In the genomic region with DNA sequence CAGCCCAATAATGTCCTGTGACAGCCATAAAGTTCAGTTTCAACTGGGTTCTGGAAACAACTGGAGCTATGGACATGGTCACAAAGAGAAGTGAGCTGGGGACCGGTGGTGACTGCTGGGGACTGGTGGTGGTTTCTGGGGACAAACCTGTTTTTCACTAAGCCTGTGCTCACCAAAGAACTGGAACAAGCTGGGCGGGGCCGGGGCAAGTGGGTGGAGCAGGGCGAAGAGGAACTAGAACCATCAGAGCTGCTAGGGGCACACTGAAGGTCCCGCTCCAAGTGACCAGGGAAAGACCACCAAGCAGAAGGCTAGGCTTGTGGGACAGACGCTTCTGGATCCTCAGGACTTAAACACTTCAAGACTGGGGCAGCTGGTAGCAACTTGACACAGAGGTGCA, we compare ENCODE assay signal across 19 mouse cellular contexts.
"Had no signal": no experiment of that assay in that cellular context is flagged by ENCODE, and none has a peak within 500 bp of the region (broad histone marks: within the 10 kb centered on the region; RNA-seq: fewer than 3 reads in every experiment).

No protein-coding gene starts in this region.

- ATAC-seq: liver, postnatal 0 days; lung, postnatal 0 days; midbrain, embryonic 13.5 days; midbrain, embryonic 15.5 days had no signal

- H3K9me3 ChIP-seq: liver, embryonic 15.5 days; lung, embryonic 15.5 days; midbrain, embryonic 13.5 days; midbrain, embryonic 15.5 days; neural tube, embryonic 12.5 days had no signal

- H3K9ac ChIP-seq: liver, embryonic 15.5 days; liver, postnatal 0 days; lung, embryonic 15.5 days; midbrain, embryonic 13.5 days; midbrain, embryonic 15.5 days; neural tube, embryonic 12.5 days had no signal

- DNase-seq: liver, postnatal 0 days; lung, adult 2 months; lung, postnatal 14 days; lung, postnatal 36 days; right cerebral cortex, postnatal 14 days; right cerebral cortex, postnatal 4 days; spleen, adult 18-20 months; thymus, adult 2 months; thymus, postnatal 25 days; thymus, postnatal 4 days had no signal

- H3K4me3 ChIP-seq: liver, embryonic 15.5 days; lung, embryonic 15.5 days; megakaryocyte, embryonic 14.5 days; midbrain, embryonic 13.5 days; midbrain, embryonic 15.5 days; neural tube, embryonic 12.5 days had no signal

- H3K4me2 ChIP-seq: liver, embryonic 15.5 days; lung, embryonic 15.5 days; midbrain, embryonic 11.5 days; midbrain, embryonic 13.5 days; midbrain, embryonic 15.5 days; neural tube, embryonic 12.5 days had no signal

- H3K27ac ChIP-seq: liver, embryonic 15.5 days; lung, embryonic 15.5 days; macrophage; midbrain, embryonic 13.5 days; midbrain, embryonic 15.5 days; neural tube, embryonic 12.5 days had no signal

- H3K36me3 ChIP-seq: liver, embryonic 15.5 days; lung, embryonic 15.5 days; midbrain, embryonic 13.5 days; midbrain, embryonic 15.5 days; neural tube, embryonic 12.5 days had no signal

- H3K4me1 ChIP-seq: liver, embryonic 15.5 days; lung, embryonic 15.5 days; megakaryocyte, embryonic 14.5 days had no signal

- H3K27me3 ChIP-seq: liver, embryonic 15.5 days; midbrain, embryonic 13.5 days; midbrain, embryonic 15.5 days had no signal
